ENCODE assay signal across 30 mouse cellular contexts in genomic region chr6:56848974-56849373, GRCm38 (mm10). TPM values are rescaled to one million over a fixed set of nuclear protein-coding genes. Genes with fewer than 3 reads are reported as not detected.
A peak's percentile ranks its signal among the peaks of the same experiment; 100 is the strongest.
DNase-seq lines count a peak whose midpoint lies in the region; ATAC-seq and TF ChIP-seq lines count a peak whose summit lies in the region.
"Had no signal": no experiment of that assay in that cellular context is flagged by ENCODE, and none has a peak within 500 bp of the region (broad histone marks: within the 10 kb centered on the region; RNA-seq: fewer than 3 reads in every experiment).

No protein-coding gene starts in this region.

- no peak overlapping the region for H3K9ac ChIP-seq in heart, embryonic 13.5 days
- H3K9ac ChIP-seq in heart, embryonic 11.5 days (ENCODE audit: low read depth, low read length), result no peak overlapping the region
- H3K9ac ChIP-seq in lung, postnatal 0 days (replicated peaks; ENCODE audit: low read depth), result no peak overlapping the region
- H3K9ac ChIP-seq: embryonic facial prominence, embryonic 12.5 days; embryonic facial prominence, embryonic 15.5 days; forebrain, embryonic 12.5 days; forebrain, embryonic 15.5 days; heart, embryonic 15.5 days; hindbrain, embryonic 13.5 days had no signal

- H3K4me1 ChIP-seq in heart, embryonic 13.5 days, result peaks cover 31% of the 10 kb centered on the region
- peaks cover 6% of the 10 kb centered on the region; the same call in 1 of the 2 replicates for H3K4me1 ChIP-seq in heart, embryonic 11.5 days (ENCODE audit: control insufficient read depth, insufficient read depth, low read length)
- no peaks in the 10 kb centered on the region for H3K4me1 ChIP-seq in lung, postnatal 0 days (ENCODE audit: insufficient read depth, low read depth, low read length)
- H3K4me1 ChIP-seq in embryonic fibroblast, embryonic 13.5 days (ENCODE audit: control insufficient read depth, insufficient read depth, low read length), result peaks cover 7% of the 10 kb centered on the region
- H3K4me1 ChIP-seq: embryonic facial prominence, embryonic 12.5 days; embryonic facial prominence, embryonic 15.5 days; forebrain, embryonic 12.5 days; forebrain, embryonic 15.5 days; hindbrain, embryonic 10.5 days; hindbrain, embryonic 13.5 days had no signal

- 70% methylated on average over 3 of the region's 3 CpGs for WGBS in heart, embryonic 13.5 days
- WGBS in heart, embryonic 11.5 days (ENCODE audit: insufficient replicate concordance), result 80% methylated on average over 3 of the region's 3 CpGs
- 80% methylated on average over 3 of the region's 3 CpGs for WGBS in lung, postnatal 0 days

- no peak for TF ChIP-seq EP300 in lung, postnatal 0 days (IDR thresholded peaks at IDR 0.05)

- no peak for ATAC-seq in heart, embryonic 13.5 days (ENCODE audit: extremely low read depth, insufficient number of reproducible peaks, low FRiP score, low TSS enrichment)
- no peak for ATAC-seq in heart, embryonic 11.5 days (replicated peaks; ENCODE audit: insufficient number of reproducible peaks, low FRiP score, low TSS enrichment)
- ATAC-seq in lung, postnatal 0 days, result peak; percentile 59
- ATAC-seq: forebrain, embryonic 15.5 days; hindbrain, embryonic 16.5 days had no signal

- TF ChIP-seq CTCF in lung, postnatal 0 days (IDR thresholded peaks at IDR 0.05), result no peak
- TF ChIP-seq CTCF in embryonic fibroblast, embryonic 13.5 days (IDR thresholded peaks at IDR 0.05; ENCODE audit: borderline replicate concordance, insufficient read depth, low read length), result no peak

- no peaks in the 10 kb centered on the region for H3K27me3 ChIP-seq in heart, embryonic 13.5 days (replicated peaks)
- no peaks in the 10 kb centered on the region for H3K27me3 ChIP-seq in heart, embryonic 11.5 days (ENCODE audit: control insufficient read depth, insufficient read depth, low read length)
- H3K27me3 ChIP-seq in lung, postnatal 0 days (replicated peaks; ENCODE audit: insufficient read depth, low read length), result no peaks in the 10 kb centered on the region
- H3K27me3 ChIP-seq: CH12.LX; embryonic facial prominence, embryonic 12.5 days; embryonic facial prominence, embryonic 15.5 days; forebrain, embryonic 12.5 days; forebrain, embryonic 15.5 days; heart, embryonic 15.5 days; hindbrain, embryonic 13.5 days had no signal

- H3K9me3 ChIP-seq in heart, embryonic 13.5 days, result no peaks in the 10 kb centered on the region
- H3K9me3 ChIP-seq in heart, embryonic 11.5 days (replicated peaks; ENCODE audit: control insufficient read depth, low read length), result no peaks in the 10 kb centered on the region
- H3K9me3 ChIP-seq in lung, postnatal 0 days (ENCODE audit: low read length), result no peaks in the 10 kb centered on the region
- H3K9me3 ChIP-seq: embryonic facial prominence, embryonic 12.5 days; embryonic facial prominence, embryonic 15.5 days; forebrain, embryonic 12.5 days; forebrain, embryonic 15.5 days; G1E; heart, embryonic 10.5 days; heart, embryonic 15.5 days; hindbrain, embryonic 10.5 days; hindbrain, embryonic 13.5 days had no signal

- peak overlapping the region; percentile 2; the same call in 1 of the 2 replicates for H3K27ac ChIP-seq in heart, embryonic 13.5 days (replicated peaks)
- H3K27ac ChIP-seq in heart, embryonic 11.5 days (ENCODE audit: low read depth, low read length), result no peak overlapping the region
- no peak overlapping the region for H3K27ac ChIP-seq in lung, postnatal 0 days (ENCODE audit: low read length)
- peak overlapping the region; percentile 61; the same call in 1 of the 2 replicates for H3K27ac ChIP-seq in embryonic fibroblast, embryonic 13.5 days (ENCODE audit: insufficient read depth, low read length)
- H3K27ac ChIP-seq: embryonic facial prominence, embryonic 12.5 days; embryonic facial prominence, embryonic 15.5 days; forebrain, embryonic 12.5 days; forebrain, embryonic 15.5 days; heart, adult 2 months; heart, embryonic 10.5 days; heart, embryonic 15.5 days; hindbrain, embryonic 10.5 days; hindbrain, embryonic 13.5 days had no signal

- no peak overlapping the region for H3K4me3 ChIP-seq in heart, embryonic 13.5 days
- H3K4me3 ChIP-seq in heart, embryonic 11.5 days (ENCODE audit: low read depth, low read length), result no peak overlapping the region
- H3K4me3 ChIP-seq in lung, postnatal 0 days (ENCODE audit: low read depth, low read length), result no peak overlapping the region
- H3K4me3 ChIP-seq in embryonic fibroblast, embryonic 13.5 days (ENCODE audit: insufficient read depth, low read length), result no peak overlapping the region
- H3K4me3 ChIP-seq: embryonic facial prominence, embryonic 12.5 days; embryonic facial prominence, embryonic 15.5 days; erythroblast, embryonic 14.5 days; forebrain, embryonic 12.5 days; forebrain, embryonic 15.5 days; heart, adult 2 months; heart, embryonic 10.5 days; heart, embryonic 15.5 days; hindbrain, embryonic 10.5 days; hindbrain, embryonic 13.5 days had no signal

- peak; percentile 32 for DNase-seq in lung, postnatal 0 days (ENCODE audit: low spot score)
- DNase-seq in lung, postnatal 36 days, result no peak
- no peak for DNase-seq in frontal cortex, postnatal 10 days (ENCODE audit: low spot score in 2 of 2)
- DNase-seq in spleen, postnatal 14 days (ENCODE audit: low spot score in 2 of 2), result no peak
- DNase-seq: adrenal gland, postnatal 10 days; adrenal gland, postnatal 36 days; B cell, adult 2 months; cerebellum, adult 2 months; cerebellum, adult 9-11 months; cerebellum, postnatal 25 days; gastrocnemius, postnatal 10 days; gastrocnemius, postnatal 36 days; heart, adult 2 months; heart, postnatal 10 days; heart, postnatal 36 days had no signal

- no peak overlapping the region for H3K4me2 ChIP-seq in heart, embryonic 13.5 days
- no peak overlapping the region for H3K4me2 ChIP-seq in heart, embryonic 11.5 days
- no peak overlapping the region for H3K4me2 ChIP-seq in lung, postnatal 0 days (replicated peaks; ENCODE audit: low read depth, low read length)
- H3K4me2 ChIP-seq: embryonic facial prominence, embryonic 12.5 days; embryonic facial prominence, embryonic 15.5 days; forebrain, embryonic 12.5 days; forebrain, embryonic 15.5 days; heart, embryonic 15.5 days; hindbrain, embryonic 13.5 days had no signal

- TF ChIP-seq POLR2A in embryonic fibroblast, embryonic 13.5 days (IDR thresholded peaks at IDR 0.05; ENCODE audit: low read depth, low read length), result no peak

- peaks cover 47% of the 10 kb centered on the region for H3K36me3 ChIP-seq in heart, embryonic 13.5 days
- peaks cover 5% of the 10 kb centered on the region for H3K36me3 ChIP-seq in heart, embryonic 11.5 days (ENCODE audit: control insufficient read depth, insufficient read depth, low read length)
- H3K36me3 ChIP-seq in lung, postnatal 0 days (ENCODE audit: insufficient read depth, low read length), result no peaks in the 10 kb centered on the region
- H3K36me3 ChIP-seq: forebrain, embryonic 15.5 days; G1E; hindbrain, embryonic 13.5 days had no signal

RNA-seq across cellular contexts. Expression of gene Fkbp9, which starts 17.1 kb away (rescaled TPM):
- 131 and 139 TPM in 2 replicates for polyA plus RNA-seq in heart, embryonic 13.5 days (2015; fragmentation: Nextera tagmentation; extraction: Ambion mirVana)
- 114 and 142 TPM in 2 replicates for polyA plus RNA-seq in heart, embryonic 11.5 days (2014; fragmentation: Nextera tagmentation; extraction: Ambion mirVana)
- 130 and 134 TPM in 2 replicates for polyA plus RNA-seq in lung, postnatal 0 days (2015; fragmentation: Nextera tagmentation; extraction: Ambion mirVana)
- 340 and 352 TPM in 2 replicates for polyA plus RNA-seq in embryonic fibroblast, embryonic 13.5 days (2011; ENCODE audit: insufficient read length, low read depth, missing spikeins)
- polyA plus RNA-seq: G1E had no signal

RNA-seq across cellular contexts. Expression of gene Kbtbd2, which starts 51.4 kb away (rescaled TPM):
- 28.5 and 29.5 TPM in 2 replicates for polyA plus RNA-seq in heart, embryonic 13.5 days (2015; fragmentation: Nextera tagmentation; extraction: Ambion mirVana)
- polyA plus RNA-seq in heart, embryonic 11.5 days (2014; fragmentation: Nextera tagmentation; extraction: Ambion mirVana), result 31.7 and 34.0 TPM in 2 replicates
- 20.5 and 21.5 TPM in 2 replicates for polyA plus RNA-seq in lung, postnatal 0 days (2015; fragmentation: Nextera tagmentation; extraction: Ambion mirVana)
- 37.8 and 47.3 TPM in 2 replicates for polyA plus RNA-seq in embryonic fibroblast, embryonic 13.5 days (2011; ENCODE audit: insufficient read length, low read depth, missing spikeins)

Comparison
In these comparisons a context has a peak if more than half of its experiments do, and no peak if none do; other contexts are left out.
1. H3K27ac ChIP-seq: peak in heart, embryonic 13.5 days (single experiment) and embryonic fibroblast, embryonic 13.5 days (single experiment); none in heart, embryonic 11.5 days (single experiment) and lung, postnatal 0 days (single experiment).